Mouse (Mus musculus): ENCODE measurements around the gene Aldob. TPM values are rescaled to one million over a fixed set of nuclear protein-coding genes. Genes with fewer than 3 reads are reported as not detected.

Gene Aldob
- total RNA-seq (2017) = not detected in 2 replicates

DNA sequence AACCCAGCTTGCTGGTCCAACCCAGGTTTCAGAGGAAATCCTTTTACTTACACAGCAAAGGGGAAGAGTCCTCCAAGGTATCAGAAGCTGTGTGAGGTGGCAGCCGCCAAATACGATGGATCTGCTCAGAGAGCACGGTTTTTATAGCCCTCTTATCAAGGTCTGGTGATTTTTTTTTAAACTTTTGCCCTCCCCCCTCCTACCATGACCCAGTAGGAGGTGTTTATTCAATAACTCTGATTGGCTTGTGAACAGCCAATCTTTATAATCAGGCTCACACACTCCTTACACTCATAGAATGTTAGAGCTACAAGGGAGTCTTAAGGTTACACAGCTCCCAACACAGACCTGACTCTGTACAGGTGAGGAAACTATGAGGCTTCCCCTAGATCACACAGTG, at the start of gene Aldob:
TSS of gene Aldob (minus strand) at position 164 of the 400 bp plus-strand sequence.
- ATAC-seq (ENCODE audit: extremely low read depth, insufficient number of reproducible peaks, low FRiP score, poor library complexity, severe bottlenecking) = no peak

DNA sequence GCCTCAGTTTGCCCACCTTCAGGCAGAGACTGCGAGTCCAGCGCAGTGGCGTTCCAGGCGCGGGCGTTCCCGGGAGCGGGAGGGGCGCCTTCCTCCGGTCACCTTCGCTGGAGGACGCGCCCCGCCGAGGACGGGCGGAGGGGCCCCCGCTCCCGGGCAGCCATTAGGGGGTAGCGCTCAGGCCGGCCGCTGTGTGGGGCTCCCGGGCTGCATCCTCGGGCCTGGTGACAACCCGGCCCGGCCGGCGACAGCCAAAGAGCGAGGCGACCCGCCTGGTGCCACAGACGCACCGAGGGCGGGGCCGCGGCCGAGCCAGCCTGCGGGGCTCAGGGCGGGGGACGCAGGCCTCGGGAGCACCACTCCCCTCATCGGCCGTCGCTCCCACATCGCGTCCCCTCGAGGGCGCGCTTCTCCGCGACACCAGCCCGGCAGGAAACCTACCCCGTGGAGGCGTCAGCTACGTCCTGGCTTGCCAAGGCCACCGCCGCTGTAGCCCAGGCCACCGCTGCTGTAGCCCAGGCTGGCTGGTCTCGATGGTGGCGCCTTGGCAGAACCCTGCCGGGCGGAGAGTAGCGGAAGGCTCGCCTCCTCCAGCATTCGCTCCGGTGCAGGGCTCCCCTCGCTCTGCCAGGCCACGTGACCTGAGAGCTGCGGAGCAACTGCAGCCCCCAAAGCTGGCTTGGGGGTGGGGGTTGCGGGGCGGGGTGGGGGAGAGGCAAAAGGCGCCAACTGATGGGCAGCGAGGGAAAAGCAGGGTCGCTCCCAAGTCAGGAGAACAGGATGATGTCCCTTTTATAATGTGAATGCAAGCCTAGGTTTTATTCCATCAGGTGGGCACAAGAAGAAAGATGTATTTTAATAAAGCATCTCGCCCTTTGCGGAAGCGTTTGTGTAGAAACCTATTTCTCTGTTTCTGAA, 48.1 kb upstream of the Aldob start, which contains the start of gene Tmem246:
TSS of gene Tmem246 (minus strand) at position 694 of the 918 bp plus-strand sequence.
- no peak for ATAC-seq (ENCODE audit: extremely low read depth, insufficient number of reproducible peaks, low FRiP score, poor library complexity, severe bottlenecking)

DNA sequence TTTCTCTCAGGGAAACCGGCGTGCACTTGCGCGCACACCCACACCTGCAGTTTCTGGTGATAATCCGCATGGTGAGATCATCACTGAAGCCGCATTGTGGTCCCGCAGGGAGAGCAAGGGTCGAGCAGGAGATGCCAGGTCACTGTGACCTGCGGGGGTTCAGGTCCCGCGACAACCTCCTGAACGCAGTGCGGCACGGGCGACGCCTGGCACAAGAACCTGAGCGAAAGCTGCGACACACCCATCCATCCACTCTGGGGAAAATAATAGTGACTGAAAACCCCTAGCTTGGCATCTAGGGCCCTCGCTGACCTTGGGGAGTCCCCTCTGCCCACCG, 47.5 kb upstream of the Aldob start:
- no peak for ATAC-seq (ENCODE audit: extremely low read depth, insufficient number of reproducible peaks, low FRiP score, poor library complexity, severe bottlenecking)

DNA sequence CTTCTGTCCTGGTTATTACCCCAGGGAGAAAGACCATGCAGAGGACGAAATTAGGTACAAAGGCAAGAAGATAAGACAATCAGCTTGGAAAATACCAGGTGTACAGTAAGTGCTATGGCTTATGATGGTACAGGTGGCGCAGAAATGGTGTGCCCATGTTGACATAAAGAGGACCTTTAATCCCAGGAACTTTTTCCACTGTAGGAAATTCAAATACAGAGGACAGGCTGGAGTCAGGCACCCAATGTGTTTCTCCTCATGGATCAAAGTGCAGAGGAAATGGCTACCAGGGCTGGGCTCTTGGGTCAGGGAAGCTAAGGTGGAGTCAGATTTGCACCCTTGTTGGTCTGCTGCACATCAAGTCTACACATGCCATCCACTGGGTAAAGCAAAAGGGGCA, 40.8 kb upstream of the Aldob start:
- ATAC-seq (ENCODE audit: extremely low read depth, insufficient number of reproducible peaks, low FRiP score, poor library complexity, severe bottlenecking) = no peak

DNA sequence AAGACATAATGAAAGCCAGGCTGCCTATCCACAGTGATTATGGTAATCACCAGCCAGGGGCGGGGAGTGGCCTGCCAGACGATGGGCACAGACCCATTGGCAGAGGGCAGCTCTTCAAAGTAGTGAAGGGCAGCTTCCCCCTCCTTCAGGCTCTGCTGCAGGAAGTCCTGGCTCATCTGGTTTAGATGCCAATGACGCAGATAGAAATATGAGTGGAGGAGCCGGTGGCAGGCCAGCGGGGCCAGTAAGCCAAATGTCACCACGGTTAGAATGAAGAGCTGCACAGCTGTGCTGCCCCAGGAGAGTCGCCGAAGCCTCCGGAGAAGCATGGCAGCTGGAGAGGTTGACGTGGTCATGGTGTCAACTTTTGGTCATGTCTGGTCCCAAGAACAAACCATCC, 37.5 kb upstream of the Aldob start:
- no peak for ATAC-seq (ENCODE audit: extremely low read depth, insufficient number of reproducible peaks, low FRiP score, poor library complexity, severe bottlenecking)

DNA sequence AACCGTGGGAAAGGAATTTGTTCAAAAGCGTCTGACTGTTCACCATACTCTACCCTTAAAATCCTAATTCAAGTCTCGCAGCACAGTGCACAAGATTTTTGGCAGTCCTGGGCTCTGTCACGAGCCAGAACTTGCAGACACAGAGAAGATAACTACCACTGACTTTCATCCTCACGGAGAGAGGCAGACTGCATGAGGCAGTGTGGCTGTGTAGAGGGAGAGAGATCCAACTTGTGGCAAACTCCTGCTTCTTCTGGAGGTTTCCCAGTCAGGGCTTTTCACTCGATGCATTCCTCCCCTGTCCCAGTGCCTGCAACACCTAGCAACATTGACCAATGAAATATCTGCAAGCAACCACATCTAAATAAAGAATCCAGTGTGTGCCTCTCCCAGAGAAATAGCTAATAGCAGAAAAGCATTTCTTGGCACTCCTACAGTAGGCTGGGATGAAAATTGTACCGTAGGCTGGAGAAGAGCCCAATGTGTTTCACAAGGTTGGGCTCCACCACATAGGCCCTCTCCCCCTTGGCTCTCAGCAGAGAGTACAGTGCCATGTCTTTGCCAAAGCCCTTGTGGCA, 36.3 kb upstream of the Aldob start:
- ATAC-seq (ENCODE audit: extremely low read depth, insufficient number of reproducible peaks, low FRiP score, poor library complexity, severe bottlenecking) = no peak

DNA sequence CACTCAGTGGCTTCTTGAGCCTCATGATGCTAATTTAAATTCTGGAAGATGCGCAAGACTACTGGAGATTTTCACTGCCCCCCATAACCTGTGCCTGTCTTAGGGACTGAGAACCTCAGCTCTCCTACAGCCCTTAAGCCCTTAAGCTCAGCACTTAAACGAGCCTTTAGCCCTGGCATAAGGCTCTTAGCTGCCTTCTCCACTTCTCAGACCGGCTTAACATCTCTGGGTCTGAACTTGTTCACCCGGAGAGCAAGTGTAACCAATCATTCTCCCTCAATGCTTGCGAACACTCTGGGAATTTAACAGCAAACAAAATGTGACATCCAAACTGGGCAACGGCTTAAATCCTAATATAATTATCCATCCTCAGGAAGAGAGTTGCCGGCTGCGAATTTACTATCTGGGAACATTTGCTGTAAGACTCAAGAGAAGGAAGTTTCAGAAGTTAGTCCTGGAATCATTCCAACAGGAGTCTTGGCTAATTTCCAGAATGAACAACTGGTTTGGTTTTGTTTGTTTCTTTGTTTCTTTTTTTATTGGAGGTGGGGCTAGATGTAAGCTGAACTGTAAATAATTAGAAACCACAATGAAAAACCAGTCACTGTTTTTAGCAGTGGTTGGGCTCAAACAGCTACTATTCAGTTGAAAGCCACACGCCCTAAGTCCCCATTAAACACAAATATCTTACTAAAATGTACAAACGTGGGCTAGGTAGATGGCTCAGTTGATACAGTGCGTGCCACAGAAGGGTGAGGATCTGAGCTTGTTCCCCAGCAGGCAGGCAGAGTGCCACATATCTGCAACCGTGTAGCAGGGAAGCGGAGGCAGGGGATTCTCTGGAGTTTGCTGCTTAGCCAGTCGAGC, 34.9 kb upstream of the Aldob start:
- ATAC-seq (ENCODE audit: extremely low read depth, insufficient number of reproducible peaks, low FRiP score, poor library complexity, severe bottlenecking) = no peak

DNA sequence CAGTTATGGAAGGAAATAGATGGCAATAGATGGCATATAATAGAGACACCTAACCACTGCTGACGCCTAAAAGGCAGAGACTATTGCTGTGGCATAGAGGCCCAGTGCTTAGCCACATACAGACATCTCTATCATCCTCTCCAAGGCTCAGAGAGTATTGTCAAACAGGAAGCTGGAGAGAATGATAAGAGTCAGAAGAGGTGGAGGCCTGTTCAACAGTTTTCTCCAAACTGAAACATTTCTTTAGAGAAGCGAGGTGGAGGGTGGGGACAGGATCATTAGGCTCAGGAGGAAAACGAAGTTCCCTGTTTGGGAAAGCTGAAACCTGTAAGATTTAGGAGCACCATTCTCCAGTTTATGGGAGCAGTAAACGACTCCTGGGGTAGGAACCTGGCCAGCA, 31.9 kb upstream of the Aldob start:
- no peak for ATAC-seq (ENCODE audit: extremely low read depth, insufficient number of reproducible peaks, low FRiP score, poor library complexity, severe bottlenecking)

DNA sequence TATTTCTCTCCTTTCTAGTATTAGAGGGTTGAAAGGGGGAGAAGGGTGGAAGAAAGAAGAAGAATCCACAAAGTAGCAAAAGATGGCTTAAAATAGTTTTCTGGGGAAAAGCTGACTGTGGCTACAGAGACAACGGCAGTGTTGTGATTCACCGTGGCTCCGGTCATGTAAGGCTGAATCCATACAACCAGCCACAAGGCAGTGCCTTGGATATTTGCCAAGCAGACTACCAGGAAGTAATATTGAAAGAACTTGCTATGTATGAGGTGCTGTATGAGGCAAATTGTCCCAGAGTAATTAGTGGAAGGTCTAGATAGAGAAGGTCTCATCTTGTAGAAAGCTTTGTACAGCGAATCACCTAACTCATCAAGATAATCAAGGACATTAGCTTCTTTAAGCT, 22.8 kb upstream of the Aldob start:
- no peak for ATAC-seq (ENCODE audit: extremely low read depth, insufficient number of reproducible peaks, low FRiP score, poor library complexity, severe bottlenecking)

DNA sequence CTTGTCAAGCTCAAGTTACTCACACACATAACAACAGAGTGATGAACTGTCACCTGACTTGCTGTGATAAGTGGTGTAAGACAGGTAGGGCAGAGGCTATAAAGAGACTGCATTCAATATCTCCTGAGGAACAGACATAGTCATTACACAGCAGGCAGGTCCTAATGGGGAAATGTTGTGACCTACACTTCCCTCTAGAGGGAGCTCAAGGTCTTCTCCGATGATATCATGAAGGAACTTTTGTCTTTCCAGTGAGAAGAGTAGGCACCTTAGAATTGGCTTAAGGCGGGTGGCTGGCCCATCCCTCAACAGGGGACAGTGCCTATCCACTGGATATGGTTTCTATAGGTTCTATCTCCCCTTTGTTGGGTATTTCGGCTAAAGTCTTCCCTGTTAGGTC, 18.3 kb upstream of the Aldob start:
- ATAC-seq (ENCODE audit: extremely low read depth, insufficient number of reproducible peaks, low FRiP score, poor library complexity, severe bottlenecking) = peak; percentile 89

DNA sequence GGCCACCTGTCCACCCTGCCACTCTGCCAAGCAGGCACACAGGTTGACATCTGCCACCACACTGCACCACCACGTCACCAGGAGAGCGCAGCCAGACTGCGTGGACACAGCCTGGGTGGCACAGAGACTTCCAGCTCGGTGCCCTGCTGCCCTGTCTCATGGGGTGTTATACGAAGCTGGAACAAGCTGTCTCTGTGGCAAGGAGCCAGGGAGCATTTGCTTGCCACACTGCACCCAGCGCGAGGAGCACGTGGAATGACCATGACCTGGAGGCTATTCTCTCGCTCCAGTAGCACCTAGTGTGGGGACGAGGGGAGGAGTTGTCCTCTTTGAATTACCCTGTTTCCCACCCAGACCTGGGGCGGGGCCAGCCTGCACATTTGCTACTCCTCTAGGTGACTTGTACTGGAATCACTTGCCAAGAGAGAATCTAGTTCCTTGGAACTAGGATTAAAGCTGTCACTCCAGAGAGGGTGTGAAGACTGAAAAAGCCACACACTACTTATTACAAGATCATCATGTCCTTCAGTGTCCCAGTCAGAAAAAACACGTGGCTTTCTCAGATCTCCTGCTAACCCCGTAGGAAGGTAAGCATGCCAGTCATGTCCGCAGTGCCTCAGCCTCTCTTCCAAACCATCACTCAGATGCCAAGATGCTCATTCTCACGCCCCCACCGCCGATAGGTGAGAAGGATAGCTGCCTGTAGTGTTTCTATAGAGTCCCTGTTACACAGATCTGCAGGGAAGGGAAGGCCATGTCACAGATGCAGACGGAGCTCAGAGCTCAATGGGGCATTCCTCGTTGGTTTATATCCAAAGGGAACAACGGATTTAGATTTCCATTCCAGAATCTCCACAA, 10.8 kb upstream of the Aldob start:
- ATAC-seq (ENCODE audit: extremely low read depth, insufficient number of reproducible peaks, low FRiP score, poor library complexity, severe bottlenecking) = no peak

DNA sequence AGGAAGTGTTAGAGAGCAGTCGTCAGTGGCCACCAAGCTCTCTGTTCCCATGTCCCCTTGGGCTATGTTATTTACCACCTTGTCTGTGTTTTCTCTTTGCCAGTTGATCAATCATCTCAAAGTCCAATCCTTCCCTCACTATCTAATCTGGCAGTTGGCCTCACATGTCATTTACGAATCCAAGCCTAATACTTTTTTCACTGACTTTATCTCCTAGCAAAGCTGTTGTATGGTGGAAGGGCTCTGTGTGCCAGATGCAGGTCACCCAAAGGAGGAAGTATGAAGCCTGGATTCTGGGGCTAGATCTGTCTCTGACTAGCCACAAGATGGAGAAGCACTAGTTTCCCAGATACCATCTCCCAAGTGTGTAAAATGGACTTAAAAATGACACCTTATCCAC, 8.8 kb upstream of the Aldob start:
- ATAC-seq (ENCODE audit: extremely low read depth, insufficient number of reproducible peaks, low FRiP score, poor library complexity, severe bottlenecking) = no peak

DNA sequence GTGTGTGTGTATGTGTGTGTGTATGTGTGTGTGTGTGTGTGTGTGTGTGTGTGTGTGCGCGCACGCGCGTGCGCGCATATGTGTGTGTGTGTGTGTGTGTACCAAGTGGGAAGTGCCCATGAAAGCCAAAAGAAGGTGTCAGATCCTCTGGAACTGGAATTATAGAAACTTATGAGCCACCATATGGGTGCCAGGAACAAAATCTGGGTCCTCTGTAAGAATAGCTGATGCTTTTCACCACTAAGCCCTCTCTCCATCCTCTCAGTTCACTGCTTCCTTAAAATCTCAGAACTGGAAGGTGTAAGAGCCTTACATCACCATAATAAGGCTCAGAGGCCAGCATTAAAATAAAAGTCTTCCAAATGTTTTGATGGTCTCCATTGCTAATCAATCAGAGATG, 8.0 kb upstream of the Aldob start:
- no peak for ATAC-seq (ENCODE audit: extremely low read depth, insufficient number of reproducible peaks, low FRiP score, poor library complexity, severe bottlenecking)

DNA sequence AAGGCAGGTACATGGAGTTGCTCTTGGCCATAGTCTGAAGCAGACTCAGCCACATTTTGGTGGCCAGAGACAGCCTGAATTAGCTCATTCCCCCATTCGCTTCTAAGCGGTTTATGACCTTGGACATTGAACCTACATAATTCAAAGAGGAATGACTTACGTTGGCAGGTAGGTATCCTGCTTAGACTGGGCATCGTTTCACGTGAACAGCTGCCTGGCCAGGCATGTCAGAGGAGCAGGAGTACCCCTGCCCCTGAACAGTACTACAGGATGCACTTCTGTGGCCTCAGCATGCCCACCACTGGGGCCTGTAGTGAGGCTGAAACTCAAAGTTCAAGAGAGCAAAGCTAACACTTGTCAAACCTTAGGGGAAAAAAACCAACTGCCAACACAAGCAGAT, 4.0 kb upstream of the Aldob start:
- ATAC-seq (ENCODE audit: extremely low read depth, insufficient number of reproducible peaks, low FRiP score, poor library complexity, severe bottlenecking) = no peak

DNA sequence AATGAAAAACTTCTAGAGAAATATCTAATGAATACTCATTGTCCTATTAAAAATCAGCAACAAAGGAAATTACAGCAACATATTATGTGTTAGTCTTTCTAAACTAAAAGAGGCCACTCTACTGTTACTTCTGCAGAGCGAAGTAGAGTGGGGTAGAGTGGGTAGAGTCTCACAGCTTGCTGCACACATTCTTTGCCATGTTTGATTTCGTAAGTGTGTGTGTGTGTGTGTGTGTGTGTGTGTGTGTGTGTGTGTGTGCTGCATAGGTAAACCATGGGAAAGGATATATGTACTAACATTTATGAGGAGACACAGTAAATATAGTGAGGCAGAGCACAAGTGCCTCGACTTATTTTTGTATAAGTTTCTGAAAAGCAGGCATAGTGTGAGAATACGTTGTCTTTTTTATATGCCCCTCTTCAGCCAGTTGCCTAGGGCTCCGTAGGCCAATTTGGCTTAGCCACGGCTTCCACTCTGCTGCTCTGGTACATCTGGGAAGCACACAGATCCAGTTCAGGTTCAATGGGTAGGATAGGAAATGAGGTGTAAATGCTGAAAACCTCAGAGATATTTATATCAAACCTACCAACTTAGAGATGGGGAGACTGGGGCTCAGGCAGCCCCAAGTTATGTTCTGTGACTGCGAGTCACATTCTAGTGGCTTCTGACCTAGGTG, 1.7 kb downstream of the Aldob start:
- ATAC-seq (ENCODE audit: extremely low read depth, insufficient number of reproducible peaks, low FRiP score, poor library complexity, severe bottlenecking) = no peak

DNA sequence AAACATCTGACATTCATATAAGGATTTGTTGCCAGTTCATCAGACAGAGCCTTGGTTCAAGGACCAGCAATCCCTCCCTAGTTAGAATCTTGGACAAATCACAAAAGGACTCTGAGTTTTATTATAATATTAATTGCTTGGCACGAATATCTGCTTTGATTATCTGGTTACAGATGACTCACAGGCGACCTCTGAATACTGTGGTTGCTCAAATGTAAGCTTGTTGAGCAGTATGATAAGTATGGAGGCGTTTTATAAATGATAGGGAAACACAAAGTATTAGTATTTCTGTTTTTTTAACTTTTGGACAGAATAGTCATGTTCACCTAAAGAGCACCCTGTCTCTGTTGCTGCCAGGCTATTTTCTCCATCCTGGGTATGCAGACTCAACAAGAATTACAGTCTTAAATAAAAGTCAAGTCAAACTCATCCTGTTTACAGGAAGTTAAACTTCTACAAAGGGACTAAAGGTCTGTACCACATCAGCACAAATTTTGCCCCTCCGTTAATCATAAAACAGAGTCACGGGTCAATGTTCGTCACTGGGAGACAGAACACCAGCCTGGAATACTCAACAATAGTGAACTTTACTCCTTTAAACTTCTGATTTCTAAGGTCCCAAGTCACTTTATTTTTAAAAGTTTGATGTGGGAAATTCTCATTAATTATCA, 2.3 kb downstream of the Aldob start:
- no peak for ATAC-seq (ENCODE audit: extremely low read depth, insufficient number of reproducible peaks, low FRiP score, poor library complexity, severe bottlenecking)

DNA sequence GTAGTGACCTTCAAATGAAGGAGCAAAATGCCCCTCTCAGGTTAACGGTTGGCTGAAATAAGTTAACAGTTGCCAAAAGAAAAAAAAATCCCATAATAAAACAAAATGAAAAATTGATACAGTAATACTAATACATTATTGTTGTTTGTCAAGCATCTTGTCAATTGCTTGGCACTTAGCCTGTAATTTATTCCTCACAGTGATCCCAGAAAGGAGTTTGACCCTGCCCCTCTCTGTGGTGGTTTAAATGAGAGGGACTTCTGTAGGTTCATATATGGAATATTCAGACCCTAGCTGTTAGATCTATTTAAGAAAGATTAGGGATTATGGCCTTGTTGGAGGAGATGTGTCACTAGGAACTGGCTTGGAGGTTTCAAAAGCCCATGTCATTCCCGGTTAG, 3.3 kb downstream of the Aldob start:
- ATAC-seq (ENCODE audit: extremely low read depth, insufficient number of reproducible peaks, low FRiP score, poor library complexity, severe bottlenecking) = no peak

DNA sequence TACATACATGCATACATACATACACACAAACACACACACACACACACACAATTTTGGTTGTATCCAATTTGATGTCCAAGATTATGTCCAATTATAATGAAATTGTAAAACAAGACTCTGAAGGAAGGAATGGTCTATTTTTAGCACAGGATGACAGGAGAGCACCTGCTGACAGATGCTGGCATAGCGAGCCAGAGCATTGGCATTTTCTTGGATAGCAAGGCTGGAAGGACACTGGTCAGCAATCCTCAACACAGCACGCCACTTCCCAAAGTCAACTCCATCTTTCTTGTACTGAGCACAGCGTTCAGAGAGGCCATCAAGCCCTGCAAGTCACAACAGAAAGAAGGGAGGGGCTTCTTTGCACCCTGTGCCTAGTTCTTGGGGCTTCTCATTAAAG, 8.4 kb downstream of the Aldob start:
- no peak for ATAC-seq (ENCODE audit: extremely low read depth, insufficient number of reproducible peaks, low FRiP score, poor library complexity, severe bottlenecking)
